Mouse (Mus musculus): Measurements from ENCODE around the gene Sec61a1.
A peak's percentile ranks its signal among the peaks of the same experiment; 100 is the strongest.

The Sec61a1 gene

DNA sequence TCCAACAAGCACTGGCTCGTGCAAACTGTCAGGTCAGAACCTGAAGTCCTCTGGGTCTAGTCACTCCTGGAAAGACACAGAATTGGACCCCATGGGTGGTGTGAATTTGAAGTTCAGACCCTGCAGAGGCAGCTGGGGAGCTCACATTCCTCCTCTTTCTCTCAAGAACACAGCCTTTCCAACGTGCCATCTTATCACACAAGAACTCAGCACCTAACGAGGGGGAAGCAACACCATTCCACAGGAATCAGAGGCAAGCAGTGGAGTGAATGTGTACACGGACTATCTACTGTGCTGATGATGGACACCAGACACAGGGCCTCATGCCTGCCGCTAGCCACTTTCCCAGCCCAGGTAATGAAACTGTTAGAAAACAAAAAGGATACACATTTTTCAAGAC, 2.0 kb downstream of the Sec61a1 start:
- no peak for DNase-seq (ENCODE audit: inconsistent ontology term)

DNA sequence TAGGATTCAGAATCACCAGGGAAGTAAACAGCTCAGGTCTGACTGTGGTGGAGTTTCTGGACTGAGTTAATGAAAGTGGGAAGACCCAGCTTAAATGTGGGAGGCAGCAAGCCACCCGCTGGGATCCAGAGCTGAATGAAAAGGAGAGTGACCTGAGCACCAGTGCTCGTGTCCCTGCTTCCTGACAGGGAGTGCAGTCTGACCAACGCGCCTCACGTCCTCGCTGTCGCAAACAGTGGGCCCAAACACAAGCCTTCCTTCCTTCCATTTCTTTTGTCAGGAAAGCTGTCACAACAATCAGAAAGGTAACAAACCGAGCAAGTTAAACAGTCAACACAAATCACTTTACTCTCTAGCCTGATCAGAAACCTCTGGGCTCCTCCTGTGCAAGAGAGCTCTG, 2.7 kb downstream of the Sec61a1 start:
- no peak for DNase-seq (ENCODE audit: inconsistent ontology term)

GRCm38 (mm10) chr6:88514546-88514945, 4.2 kb downstream of the Sec61a1 start:
- DNase-seq (ENCODE audit: inconsistent ontology term) = no peak

DNA sequence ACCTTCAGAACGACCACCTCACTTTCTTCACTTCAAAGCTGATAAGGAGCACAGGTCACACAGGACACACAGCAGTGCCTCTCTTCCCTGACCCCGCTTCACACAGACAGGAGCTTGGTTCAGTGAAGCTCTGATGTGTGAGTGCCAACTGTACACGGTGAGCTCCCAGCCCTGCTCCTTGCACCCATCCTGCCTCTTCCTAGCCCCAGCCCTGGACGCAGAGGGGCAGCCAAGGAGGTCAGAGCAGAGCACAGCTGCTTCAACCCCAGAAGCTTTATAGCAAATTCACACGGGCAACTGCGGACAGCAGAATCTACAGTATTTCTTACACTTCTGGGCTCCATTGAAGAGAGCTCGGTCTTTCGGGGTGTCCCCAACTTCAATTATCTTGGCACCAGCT, 4.7 kb downstream of the Sec61a1 start:
- no peak for DNase-seq (ENCODE audit: inconsistent ontology term)

DNA sequence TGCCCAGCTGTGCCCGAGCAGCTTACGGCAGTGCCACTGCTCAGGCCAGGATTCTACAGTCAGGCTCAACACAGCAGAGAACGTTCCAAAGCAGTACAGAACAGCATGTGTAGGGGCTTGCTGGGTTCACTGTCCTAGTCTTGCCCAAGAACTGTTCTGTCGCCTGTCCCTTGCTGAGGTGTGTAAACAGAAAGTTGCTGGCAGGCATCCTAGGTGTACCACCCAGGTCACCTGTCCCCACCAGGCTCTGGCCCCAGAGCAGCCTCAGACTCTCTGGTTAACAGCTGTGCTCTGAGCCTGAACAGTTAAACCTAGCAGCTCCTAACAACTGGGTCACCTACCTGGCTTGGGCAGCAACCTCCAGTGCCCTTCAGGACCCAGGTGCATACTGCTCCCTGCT, 15.7 kb downstream of the Sec61a1 start:
- DNase-seq (ENCODE audit: inconsistent ontology term) = no peak

DNA sequence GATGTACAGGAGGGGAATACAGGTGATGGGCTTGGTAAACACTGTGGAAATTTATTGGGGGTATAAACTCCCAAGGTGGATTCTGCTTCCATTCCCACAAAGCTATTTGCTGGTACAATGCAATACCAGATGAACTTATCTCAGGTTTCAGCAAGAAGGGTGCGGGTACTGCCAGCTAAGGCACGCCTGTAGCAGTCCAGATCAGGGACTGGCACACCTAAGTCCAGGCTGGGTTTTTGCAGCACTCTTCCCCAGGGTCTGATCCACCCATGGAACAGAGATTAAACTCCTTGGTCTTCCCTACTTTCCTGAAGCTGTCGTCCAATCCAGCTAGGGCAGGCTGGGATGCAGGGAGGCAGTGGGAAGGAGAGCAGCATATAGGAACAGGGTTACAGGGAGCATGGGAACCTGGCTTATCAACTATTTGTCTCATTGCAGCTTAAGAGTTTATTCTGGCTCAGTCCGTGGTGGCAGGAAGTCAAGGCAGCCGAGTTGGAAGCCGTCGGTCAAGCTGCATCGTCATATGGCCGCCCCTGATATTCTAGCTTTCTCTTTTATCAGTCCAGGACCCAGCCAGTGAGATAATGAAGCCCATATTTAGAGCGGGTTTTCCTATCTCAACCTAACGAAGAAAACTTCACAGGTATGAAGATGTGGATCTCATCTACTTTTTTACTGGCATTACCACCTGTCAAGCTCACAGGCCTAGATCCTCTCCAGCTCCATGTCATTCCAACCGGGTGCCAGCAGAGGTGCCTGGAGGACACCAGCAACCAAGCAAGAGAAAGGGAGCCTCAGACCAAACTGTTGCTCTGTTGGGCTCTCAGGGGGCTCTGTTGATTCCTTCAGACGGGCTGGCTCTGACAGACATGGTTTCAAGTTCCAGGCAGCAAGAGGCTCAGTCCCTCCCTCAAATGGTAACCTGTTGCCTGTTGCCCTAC, 16.4 kb downstream of the Sec61a1 start:
- DNase-seq (ENCODE audit: inconsistent ontology term) = no peak

GRCm38 (mm10) chr6:88500405-88500767, 18.3 kb downstream of the Sec61a1 start:
- DNase-seq (ENCODE audit: inconsistent ontology term) = no peak

DNA sequence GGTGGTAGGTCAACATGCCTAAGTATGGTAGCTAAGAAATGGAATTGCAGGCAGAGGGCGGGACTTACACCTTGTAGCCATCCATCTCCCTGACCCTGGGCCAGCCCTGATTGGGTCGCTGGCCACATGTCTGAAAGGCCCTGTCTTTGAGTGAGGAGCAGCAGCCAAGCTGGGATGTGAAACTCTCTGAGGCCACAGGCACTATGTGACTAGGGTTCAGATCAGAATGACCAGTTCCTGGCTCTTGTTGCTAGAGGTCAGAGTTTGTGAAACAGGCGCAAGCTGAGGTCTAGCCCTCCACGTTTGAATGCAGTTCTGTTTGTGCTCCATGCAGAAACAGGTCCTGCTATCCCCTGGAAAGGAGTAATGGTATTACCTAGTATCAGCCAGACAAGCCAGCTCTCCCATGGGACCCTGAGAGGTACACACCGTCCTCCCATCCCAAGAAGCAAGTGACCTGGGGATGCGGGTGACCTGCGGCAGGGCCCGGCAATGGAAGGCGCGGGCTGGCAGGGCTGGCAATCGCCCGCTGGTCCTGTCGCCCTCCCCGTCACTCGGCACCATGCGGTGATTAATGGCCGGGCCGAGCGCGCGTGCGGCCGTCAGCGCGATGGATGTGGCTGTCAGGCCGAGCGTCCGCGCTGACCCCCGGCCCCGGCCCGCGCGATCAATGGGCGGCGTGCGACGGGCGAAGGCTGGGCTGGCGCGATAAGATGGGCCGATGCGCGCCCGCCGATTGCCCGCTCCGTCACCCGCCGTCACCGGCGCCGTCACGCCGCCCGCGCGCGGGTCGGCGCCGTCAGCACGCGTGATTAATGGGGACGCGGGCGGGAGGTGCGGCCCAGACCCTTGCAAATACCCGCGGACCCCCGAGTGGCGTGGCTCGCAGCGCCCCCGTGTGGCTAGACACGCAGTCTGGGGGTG, 19.0 kb downstream of the Sec61a1 start:
- DNase-seq (ENCODE audit: inconsistent ontology term) = peak; percentile 57

- peak; percentile 58 for DNase-seq (ENCODE audit: inconsistent ontology term)
These were observed 25.0 kb downstream of the Sec61a1 start for GRCm38 (mm10) chr6:88493712-88494111.

GRCm38 (mm10) chr6:88490629-88491354, 27.9 kb downstream of the Sec61a1 start:
- peak; percentile 62 for DNase-seq (ENCODE audit: inconsistent ontology term)

DNA sequence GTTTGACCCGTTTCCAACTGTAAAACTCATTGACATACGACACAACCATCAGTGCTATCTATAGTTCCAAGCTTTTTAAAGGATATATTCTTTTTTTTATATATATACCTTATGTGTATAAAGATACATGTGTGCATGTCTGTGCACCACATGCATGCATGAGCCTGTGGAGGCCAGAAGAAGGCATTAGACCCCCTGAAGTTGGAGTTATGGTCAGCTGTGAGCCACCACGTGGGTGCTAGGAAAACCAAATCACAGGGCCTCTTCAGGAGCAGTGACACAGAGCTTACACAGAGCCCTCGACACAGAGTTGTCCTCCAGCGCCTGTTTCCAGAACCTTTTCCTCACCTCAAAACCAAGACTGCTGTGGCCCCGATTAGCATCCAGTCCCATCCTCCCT, 28.9 kb downstream of the Sec61a1 start:
- DNase-seq (ENCODE audit: inconsistent ontology term) = no peak

DNA sequence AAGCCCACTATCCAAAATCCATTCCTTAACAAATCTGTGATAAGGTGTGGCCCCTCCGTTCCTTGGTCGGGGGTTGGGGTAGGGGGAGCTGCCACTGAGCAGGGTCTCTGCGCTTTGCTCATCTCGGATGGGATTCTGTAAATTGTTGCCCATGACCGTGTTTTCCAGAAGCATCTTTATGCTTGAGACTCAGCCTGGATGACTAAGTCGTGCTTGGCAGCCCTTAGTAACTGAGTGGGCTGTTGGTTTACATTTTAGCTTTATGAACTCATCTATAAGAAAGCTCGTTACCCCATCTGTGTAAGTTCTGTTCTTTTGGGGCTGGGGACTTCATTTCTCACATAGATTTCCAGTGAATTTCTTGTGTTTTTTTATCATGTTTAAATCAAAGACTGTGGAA, 29.7 kb downstream of the Sec61a1 start:
- no peak for DNase-seq (ENCODE audit: inconsistent ontology term)

GRCm38 (mm10) chr6:88486893-88487292, 31.8 kb downstream of the Sec61a1 start:
- peak; percentile 43 for DNase-seq (ENCODE audit: inconsistent ontology term)

DNA sequence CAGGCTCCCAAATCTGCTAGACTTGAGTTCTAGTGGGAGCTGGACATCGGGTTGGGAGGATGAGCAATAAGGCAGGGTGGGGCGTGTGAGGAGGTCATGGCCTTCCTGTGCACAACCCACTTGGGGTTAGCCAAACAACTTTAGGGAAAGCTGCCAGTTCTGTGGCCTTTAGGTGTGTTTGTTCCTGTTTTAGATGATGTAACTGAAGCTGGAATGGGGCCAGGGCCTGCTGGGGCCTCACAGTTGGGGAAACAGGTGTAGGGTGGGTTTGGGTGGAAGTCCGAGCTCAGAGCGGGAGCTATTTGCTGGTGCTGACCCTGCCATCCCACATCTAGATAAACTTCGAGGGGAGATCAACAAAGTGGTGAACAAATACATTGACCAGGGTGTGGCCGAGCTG, 33.3 kb downstream of the Sec61a1 start:
- no peak for DNase-seq (ENCODE audit: inconsistent ontology term)

- no peak for DNase-seq (ENCODE audit: inconsistent ontology term)
These were observed 34.8 kb downstream of the Sec61a1 start for GRCm38 (mm10) chr6:88483913-88484312.

DNA sequence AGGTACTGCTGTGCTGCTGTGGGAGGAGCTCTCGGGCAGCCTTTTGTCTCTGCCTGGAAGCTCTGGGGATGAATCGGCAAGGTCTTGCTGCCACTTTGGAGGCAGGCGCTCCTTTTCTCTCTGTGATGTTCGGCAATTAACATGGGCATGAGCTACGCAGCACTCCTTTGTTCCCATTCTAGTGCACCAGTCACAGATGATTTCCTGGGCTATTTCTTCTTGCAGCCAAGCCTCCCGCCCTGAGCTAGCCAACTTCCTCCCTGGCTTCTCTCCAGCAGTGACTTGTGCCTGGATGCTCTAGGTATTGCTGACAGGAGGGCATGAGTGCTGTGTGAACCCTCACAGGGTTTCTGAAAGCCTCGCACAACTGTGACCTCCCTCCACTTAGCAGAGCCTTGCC, 35.6 kb downstream of the Sec61a1 start:
- DNase-seq (ENCODE audit: inconsistent ontology term) = peak; percentile 81

- DNase-seq (ENCODE audit: inconsistent ontology term) = no peak
These were observed 38.3 kb downstream of the Sec61a1 start for GRCm38 (mm10) chr6:88480421-88480820.

- DNase-seq (ENCODE audit: inconsistent ontology term) = no peak
These were observed 48.8 kb downstream of the Sec61a1 start for GRCm38 (mm10) chr6:88469878-88470277.

GRCm38 (mm10) chr6:88465181-88465920, 53.4 kb downstream of the Sec61a1 start, which contains the start of gene Ruvbl1:
Ruvbl1 (plus strand) TSS chr6:88465409.
- peak; percentile 92 for DNase-seq (ENCODE audit: inconsistent ontology term)

- DNase-seq (ENCODE audit: inconsistent ontology term) = no peak
These were observed 64.2 kb downstream of the Sec61a1 start for GRCm38 (mm10) chr6:88454545-88454944.

Data from Muller cell, postnatal 12 days (primary cell).